23 mouse cellular contexts compared by ENCODE assay signal in the genomic region with DNA sequence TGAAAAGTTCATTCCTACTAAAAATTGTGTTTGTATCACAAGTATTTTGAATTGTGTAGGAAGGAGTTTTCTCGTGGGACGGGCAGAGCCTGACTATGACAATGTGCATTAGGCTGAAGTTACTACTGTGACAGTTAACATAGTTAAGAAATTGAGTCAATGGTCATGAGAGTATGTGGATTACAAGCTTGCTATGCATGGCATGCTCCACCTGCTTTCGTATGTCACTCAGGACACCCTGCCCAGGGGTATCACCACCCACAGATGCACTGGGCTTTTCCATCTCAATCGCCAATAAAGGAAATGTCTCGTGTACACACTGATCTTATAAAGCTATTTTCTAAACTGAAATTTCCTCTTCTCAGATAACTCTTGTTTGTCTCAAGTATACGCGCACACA.
"Had no signal": no experiment of that assay in that cellular context is flagged by ENCODE, and none has a peak within 500 bp of the region (broad histone marks: within the 10 kb centered on the region; RNA-seq: fewer than 3 reads in every experiment).

No protein-coding gene starts in this region.

- H3K9ac ChIP-seq: limb, embryonic 12.5 days; liver, embryonic 13.5 days; neural tube, embryonic 12.5 days; neural tube, embryonic 15.5 days had no signal

- H3K27ac ChIP-seq: kidney, postnatal 0 days; layer of hippocampus, adult 2 months; left cerebral cortex, adult 2 months; limb, embryonic 12.5 days; liver, embryonic 13.5 days; neural tube, embryonic 12.5 days; neural tube, embryonic 15.5 days; stomach, postnatal 0 days had no signal

- H3K36me3 ChIP-seq: limb, embryonic 12.5 days; liver, embryonic 13.5 days; neural tube, embryonic 12.5 days; neural tube, embryonic 15.5 days had no signal

- H3K4me1 ChIP-seq: limb, embryonic 12.5 days; liver, embryonic 13.5 days; neural tube, embryonic 15.5 days had no signal

- H3K4me3 ChIP-seq: layer of hippocampus, adult 2 months; left cerebral cortex, adult 2 months; limb, embryonic 12.5 days; liver, embryonic 13.5 days; neural tube, embryonic 12.5 days; neural tube, embryonic 15.5 days had no signal

- H3K27me3 ChIP-seq: limb, embryonic 12.5 days; liver, embryonic 13.5 days; neural tube, embryonic 12.5 days; neural tube, embryonic 15.5 days had no signal

- DNase-seq: kidney, adult 2 months; kidney, postnatal 25 days; layer of hippocampus, adult 9-11 months; layer of hippocampus, postnatal 36 days; liver, embryonic 13.5 days; lung, adult 2 months; lung, postnatal 14 days; lung, postnatal 4 days; midbrain, embryonic 14.5 days; right cerebral cortex, adult 18-20 months; right cerebral cortex, postnatal 14 days; right cerebral cortex, postnatal 4 days; thymus, adult 2 months; thymus, postnatal 14 days; thymus, postnatal 4 days had no signal

- H3K4me2 ChIP-seq: limb, embryonic 12.5 days; liver, embryonic 13.5 days; midbrain, embryonic 11.5 days; neural tube, embryonic 12.5 days; neural tube, embryonic 15.5 days had no signal

- H3K9me3 ChIP-seq: limb, embryonic 12.5 days; liver, embryonic 13.5 days; neural tube, embryonic 12.5 days; neural tube, embryonic 15.5 days had no signal
